Mouse (Mus musculus) right cerebral cortex, postnatal 10 days (tissue): ENCODE data around the gene Gabbr2.
A peak's percentile ranks its signal among the peaks of the same experiment; 100 is the strongest.
"Not testable (repeated sequence)": the region's sequence is repeated elsewhere in the genome, so short reads cannot be mapped to it uniquely, and the experiment has no call there.

Source experiments
- DNase-seq, 2 experiments: peaks; one replicate each; pipeline ENCODE4 v3.0.0; 2021; ENCODE audit warnings: low spot score in 2 of 2

Gabbr2 gene

DNA sequence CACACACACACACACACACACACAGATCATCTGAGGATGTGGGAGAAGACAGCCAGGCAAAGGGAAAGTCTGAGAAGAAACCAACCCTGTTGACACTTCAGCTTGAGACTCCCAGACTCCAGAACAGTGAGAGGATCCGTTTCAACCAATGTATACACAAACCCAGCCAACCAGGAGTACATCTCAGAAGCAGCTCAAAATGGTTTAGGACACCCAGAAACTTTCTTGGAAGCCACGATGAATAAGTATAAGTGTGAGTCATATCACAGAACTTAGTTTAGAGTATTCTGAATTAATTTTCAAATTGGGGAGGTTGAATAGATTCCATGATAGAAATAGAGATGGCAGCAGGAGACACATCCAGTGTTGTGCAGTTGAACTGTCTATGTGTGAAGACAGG lies 335.7 kb downstream of the Gabbr2 start:
- DNase-seq, result no peak

GRCm38 (mm10) chr4:46655298-46655697 lies 336.4 kb downstream of the Gabbr2 start:
- no peak for DNase-seq

DNA sequence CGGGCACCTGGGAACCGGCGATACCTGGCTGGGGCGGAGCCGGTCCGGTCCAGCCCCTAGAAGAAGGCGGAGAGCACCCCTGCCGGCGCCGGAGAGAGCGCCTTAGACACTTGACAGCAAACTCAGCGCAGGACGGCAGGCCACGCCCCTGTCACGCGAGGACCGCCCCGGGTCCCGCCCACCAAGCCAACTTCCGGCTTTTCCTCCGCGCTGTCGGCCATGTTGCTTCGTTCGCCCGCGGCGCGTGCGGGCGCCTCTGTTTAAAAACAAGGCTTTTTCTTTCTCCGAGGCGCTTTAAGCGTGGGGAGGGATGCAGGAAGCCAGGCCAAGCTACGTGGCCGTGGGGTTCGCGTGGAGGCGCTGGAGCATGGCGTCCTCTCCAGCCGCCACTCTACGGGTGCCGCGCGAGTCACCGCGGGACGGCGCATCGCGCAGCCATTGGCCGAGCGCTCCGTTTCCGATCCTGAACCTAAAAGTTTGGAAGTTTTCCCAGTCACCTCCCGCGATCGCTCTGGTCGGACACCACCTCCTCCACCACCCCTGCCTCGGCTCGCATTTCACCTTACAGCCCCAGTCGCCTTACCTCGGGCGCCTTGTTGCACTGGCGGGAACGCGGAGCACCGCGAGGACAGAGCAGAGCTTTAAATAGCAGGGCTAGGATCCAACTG lies 341.5 kb downstream of the Gabbr2 start, which contains the start of gene Tbc1d2:
Gene Tbc1d2, minus strand, starts transcription at position 124 of the 668 bp plus-strand sequence.
- peak; percentile 94 for DNase-seq

DNA sequence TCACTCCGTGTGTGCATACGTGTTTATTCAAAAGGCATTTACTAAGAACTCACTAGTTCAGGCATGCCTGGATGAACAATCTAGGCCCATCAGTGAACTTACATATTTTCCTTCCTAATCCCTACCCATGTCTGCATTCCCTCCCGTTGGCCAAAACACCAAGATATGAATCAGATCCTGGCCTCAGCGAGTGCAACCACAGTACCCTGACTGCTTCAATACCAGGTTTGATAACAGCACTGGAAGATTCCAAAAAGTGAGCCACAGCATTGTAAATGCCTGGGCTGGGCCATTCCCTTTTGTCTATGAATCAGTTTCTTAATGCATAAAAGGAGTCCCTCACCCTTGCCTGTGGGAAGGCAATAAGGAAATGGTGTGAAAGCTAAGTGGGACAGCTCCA lies 342.5 kb downstream of the Gabbr2 start:
- no peak for DNase-seq

DNA sequence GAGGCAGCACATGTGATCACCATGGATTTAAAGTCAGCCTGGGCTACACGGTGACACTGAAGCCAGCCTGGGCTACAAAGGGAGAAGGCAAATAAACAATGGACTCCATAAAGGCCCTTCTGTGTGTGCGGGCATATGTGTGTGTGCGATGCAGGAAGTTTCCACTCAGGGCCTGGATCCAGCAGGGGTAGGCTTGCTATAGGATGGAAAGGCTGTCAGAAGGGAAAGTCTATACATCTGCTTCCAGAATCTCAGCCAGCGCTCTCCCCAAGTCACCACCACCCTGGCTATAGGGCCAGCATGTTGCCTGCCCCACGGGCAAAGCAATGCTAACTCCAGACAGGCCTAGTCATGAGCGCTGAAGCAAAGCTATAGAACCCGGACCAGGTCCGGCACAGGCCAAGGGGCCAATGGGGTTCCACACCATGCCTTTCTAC lies 348.0 kb downstream of the Gabbr2 start:
- no peak for DNase-seq

DNA sequence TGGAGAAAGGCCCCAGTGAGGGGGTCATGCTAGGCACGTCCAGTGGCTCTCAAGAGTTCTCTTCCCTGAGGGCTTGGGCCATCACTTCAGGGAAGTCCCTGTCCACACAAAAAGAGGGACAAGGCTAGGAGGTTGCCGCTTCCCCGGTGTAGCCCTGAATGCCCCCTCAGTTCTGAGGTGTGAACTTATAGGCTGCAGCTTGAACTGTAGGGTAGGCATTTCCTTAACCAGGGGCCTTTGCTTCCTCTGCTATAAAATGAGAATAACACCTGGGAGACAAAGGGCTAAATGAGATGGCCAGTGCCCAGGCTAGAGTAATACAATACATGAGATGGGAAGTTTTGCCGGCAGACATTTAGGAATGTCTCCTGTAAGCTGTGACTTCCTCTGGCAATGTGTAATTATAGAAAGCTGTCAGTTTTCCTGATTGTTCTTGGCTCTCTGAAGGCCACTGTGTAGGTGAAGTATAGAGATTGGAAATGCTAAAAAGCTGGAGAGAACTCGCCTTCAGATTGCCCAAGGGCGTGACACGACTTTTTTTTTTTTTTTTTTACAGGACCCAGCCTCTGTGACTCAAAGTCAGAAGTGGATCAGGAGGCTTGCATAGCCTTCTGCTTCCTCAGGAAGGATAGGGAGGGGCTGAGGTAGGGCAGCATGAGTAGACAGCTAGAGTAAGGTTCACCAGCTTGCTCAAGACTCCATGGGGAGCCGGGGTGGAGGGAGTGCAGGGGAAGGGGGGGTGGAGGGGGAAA lies 348.6 kb downstream of the Gabbr2 start:
- DNase-seq, result no peak

DNA sequence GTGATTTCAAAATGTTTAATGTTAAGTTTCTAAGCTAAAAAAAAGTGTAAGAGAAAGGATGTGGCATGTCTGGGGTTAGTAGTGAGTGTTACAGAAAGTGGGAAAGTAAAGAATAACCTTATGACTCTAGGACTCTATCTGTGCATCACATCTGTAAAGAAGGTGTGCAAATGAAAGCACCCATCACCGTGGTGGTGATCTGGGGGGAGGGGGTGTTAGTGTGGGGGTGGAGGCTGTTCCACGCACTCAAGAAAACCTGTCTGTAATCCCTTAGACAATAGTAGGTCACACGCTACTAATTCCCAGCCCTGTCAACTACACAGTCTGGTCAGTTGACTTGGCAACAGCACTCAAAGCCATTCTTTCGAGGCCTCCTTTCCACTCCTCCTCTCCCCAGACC lies 350.4 kb downstream of the Gabbr2 start:
- DNase-seq, result no peak

- no peak for DNase-seq
Observed at GRCm38 (mm10) chr4:46639866-46640265, 351.8 kb downstream of the Gabbr2 start.

DNA sequence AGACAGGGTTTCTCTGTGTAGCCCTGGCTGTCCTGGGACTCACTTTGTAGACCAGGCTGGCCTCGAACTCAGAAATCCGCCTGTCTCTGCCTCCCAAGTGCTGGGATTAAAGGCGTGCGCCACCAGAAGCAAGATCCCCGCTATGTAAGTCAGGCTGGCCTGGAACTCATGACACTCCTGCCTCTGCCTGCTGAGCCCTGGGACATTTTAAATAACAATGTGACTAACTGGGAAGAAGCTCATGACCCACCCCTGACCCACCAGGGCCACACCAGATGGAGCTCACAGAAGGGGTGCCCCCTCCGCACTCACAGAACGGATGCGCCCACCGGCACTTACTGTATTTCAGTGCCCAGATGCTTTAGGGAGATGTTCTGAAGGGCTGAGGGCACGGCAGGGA lies 354.4 kb downstream of the Gabbr2 start:
- DNase-seq, result not testable (repeated sequence)

DNA sequence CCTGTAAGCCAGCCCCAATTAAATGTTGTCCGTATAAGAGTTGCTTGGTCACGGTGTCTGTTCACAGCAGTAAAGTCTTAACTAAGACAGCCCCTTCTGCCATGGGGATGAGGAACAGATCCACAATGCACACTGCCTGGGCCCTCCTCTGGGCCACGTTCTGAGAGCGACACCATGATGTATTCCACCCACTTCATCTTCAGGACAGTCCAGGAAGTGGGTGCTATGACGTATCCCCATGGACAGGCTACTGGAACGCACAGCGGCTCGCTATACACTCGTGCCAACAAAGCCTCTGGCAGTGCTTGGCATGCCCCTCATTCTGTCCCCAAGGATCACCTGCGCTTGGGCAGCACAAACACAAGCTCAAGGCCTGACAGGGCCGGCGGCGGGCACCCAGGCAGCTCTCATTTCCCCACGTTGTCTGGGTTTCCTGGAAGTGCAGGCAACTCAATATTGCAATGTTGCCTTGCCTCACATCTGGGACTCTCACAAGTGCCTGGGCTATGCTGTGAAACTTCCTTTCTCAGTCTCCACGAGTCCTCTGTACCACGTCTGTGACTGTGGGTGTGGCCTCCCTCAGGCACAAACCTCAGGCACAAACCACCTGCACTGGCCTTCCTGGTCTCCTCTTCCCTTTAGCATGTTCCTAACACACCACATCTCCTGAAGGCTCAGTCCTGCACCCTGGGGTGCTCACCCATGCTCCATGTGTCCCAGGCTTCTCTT lies 355.8 kb downstream of the Gabbr2 start:
- DNase-seq, result no peak

- no peak for DNase-seq
Observed at GRCm38 (mm10) chr4:46634881-46635280, 356.8 kb downstream of the Gabbr2 start.

DNA sequence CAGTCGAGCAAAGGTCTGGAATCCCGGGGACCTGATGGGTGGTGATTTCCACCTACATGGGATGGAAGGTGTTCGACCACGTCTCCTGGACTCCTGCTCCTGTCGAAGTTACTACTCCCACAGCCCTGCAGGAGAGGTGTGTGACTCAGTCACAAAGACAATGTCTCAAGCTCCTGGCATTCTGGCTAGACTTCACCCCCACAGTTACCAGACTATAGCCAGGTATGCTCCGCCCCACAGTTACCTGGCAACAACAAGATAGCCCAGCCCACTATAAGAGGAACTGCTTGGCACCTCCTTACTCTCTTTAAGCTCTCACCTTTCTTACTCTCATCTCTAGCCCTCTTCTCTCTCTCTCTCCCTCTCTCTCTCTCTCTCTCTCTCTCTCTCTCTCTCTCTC lies 358.1 kb downstream of the Gabbr2 start:
- DNase-seq, result not testable (repeated sequence)

DNA sequence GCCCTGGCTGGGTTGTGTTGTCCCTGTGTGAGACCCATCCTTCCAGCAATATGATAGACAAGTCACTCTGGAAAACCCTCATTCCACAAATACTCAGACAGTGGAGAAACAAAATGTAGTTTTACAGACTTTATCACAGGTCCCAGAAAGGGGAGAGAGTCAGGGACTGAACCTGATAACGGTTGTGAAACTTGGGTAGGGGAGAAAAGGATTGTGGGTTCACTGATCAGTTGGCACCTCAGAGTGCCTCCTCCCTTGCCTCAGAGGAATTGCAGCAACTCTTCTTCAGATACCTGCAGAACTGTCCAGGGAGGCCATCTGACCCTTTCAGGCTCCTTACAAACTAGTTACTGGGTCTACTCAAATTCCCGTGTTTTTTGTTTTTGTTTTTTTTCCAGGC lies 359.2 kb downstream of the Gabbr2 start:
- DNase-seq, result no peak

DNA sequence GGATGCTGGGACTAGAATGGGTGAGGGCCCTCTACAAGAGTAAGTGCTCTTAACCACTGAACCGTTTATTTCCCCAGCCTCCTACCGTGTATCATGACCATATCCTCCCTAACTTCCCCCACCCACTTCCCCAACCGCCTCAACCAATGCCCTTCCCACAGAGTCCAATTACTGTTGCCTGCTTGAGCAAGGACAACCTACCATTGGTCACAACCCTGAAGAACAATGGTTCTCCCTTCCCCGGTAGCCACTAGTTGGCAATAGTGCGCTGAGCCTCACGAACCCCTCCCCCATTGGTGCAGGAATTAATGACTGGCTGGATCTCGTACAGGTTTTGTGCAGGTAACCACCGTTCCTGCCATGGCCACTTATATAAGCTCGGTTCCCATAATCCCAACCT lies 361.3 kb downstream of the Gabbr2 start:
- no peak for DNase-seq

- no peak for DNase-seq
Observed at GRCm38 (mm10) chr4:46628873-46629272, 362.8 kb downstream of the Gabbr2 start.

- no peak for DNase-seq
Observed at GRCm38 (mm10) chr4:46628081-46628480, 363.6 kb downstream of the Gabbr2 start.

- DNase-seq, result peak in 1 of 2 experiments; percentile 38
Observed at GRCm38 (mm10) chr4:46625101-46625500, 366.6 kb downstream of the Gabbr2 start.

DNA sequence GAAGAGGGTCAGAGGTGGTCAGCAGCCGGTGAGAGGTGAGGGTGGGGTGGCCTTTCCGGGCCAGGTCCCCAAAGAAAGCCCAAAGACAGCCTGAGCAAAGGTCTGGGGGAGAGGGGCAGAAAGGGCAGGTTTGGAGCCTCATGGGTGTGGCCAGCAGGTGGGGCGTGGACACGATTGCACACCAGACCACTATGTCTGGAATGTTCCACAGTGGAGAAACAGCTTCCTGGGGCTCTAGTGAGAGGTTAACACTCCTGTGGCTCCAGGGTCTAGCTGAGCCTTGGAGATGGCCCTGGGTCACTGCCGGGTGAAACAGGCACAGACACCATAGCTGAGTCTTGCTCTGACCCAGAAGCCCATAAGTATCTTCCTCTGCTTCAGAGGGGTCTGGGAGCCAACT lies 368.7 kb downstream of the Gabbr2 start:
- no peak for DNase-seq

DNA sequence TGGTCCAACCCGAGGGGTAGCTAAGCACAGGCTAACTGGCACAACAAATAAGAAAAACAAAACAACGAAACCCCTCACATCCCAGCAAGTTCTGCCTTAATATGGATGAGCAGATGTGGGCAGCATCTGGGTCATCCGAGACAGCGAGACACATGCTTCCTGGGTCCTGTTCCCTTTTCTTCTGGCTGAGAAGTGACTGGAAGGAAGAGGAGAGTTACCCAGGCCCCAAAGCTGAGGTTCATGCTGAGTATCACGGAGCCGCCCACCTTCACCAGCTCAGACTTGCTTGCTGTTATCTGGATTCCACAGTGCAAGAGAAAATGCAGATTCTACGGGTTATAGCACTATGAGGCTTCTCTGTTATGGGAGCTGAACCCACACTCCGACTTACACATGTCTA lies 370.7 kb downstream of the Gabbr2 start:
- no peak for DNase-seq

DNA sequence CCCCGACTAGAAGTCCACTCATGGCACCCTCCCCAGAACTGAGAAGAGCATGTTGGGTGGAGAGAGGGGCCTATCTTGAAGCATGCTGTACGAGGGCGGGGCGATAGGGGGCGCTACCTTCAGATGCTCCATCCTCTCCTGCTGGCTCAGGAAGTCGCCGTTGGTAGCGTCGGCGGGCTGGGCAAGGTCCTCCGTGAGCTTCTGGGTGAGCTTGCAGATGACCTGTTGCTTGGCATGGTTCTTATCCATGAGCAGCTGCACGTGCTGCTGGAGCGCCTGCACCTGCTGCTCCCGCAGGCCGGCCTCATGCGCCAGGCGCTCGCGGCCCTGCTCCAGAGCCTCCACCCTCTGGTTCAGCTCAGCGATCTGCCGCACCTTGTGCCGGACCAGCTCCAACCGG lies 371.3 kb downstream of the Gabbr2 start:
- no peak for DNase-seq

DNA sequence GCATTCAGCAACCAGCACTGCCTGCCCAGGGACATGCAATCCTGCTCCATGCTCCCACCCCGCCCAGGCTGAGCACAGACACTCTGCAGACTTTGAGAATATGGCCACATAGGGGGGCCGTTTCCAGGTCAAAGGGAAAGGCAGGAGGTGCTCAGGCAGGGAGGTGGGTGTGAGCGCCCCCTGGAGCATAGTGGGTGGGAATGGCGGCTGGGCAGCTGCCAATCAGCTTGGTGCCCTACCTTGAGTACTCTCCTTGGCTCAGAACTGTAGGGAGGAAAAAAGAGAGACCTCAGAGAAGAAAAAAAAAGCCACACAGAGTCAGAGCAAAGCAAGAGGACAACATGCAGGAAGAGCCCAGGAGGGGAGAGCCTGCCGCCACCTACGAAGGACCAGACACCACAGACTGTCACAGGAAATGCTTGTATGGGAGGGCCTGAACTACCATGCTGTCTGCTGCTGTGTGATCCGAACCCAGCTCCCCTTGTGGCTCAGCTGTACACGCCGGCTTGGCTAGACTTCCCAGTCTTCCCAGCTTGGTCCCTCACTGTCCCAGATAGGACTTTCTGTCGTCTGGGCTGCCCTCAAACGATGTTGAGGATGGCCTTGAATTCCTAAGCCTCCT lies 373.4 kb downstream of the Gabbr2 start:
- no peak for DNase-seq

GRCm38 (mm10) chr4:46617408-46617807 lies 374.3 kb downstream of the Gabbr2 start:
- DNase-seq, result no peak
